Mouse (Mus musculus): Measurements from ENCODE around the gene Rhd.

Gene Rhd

GRCm38 (mm10) chr4:134856501-134856900, 7.8 kb upstream of the Rhd start:
- DNase-seq (ENCODE audit: inconsistent age in 2 of 2, low spot score in 1 of 2) = no peak

GRCm38 (mm10) chr4:134858494-134858893, 5.8 kb upstream of the Rhd start:
- no peak for DNase-seq (ENCODE audit: inconsistent age in 2 of 2, low spot score in 1 of 2)

DNA sequence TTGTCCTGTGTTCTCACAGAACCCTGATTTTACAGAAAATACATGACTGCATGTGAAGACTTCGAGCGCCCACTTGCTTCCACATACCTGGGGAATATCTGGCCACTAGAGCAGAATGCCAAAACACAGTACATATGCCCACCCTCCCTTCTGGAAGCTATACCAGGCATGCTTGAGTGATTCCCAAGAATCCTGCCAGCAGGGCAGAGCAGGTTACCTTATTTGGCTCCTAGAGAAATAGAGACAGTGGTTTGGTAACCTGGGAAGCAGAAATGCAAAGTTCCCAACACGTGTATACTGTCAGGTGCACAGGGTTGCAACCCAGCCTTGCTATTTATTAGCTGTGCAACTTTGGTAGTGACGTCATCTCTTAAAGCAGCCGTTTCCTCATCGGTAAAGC, 2.5 kb upstream of the Rhd start:
- DNase-seq (ENCODE audit: inconsistent age in 2 of 2, low spot score in 1 of 2) = no peak

- no peak for DNase-seq (ENCODE audit: inconsistent age in 2 of 2, low spot score in 1 of 2)
Measured at GRCm38 (mm10) chr4:134862996-134863395, 1.3 kb upstream of the Rhd start.

DNA sequence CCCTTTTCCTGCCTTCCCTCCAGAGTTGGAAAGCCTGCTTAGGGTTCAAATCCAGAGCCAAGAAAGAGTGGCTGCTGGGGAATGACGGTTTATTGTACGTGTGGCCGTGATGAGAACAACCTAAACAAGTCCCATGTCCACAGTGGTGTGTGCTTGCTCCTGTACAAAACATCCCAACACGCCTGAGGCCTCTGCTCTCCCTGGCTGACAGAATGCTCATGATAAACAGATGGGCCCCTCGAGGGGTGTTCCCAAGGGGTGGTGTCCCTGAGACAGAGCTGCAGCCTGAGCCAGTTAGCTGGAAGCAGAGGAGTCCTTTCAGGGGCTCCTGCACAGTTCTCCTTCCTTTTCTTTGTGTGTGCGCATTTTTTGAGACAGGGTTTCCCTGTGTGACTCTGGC, 1.0 kb downstream of the Rhd start:
- no peak for DNase-seq (ENCODE audit: inconsistent age in 2 of 2, low spot score in 1 of 2)

- DNase-seq (ENCODE audit: inconsistent age in 2 of 2, low spot score in 1 of 2) = no peak
Measured at GRCm38 (mm10) chr4:134865789-134866188, 1.5 kb downstream of the Rhd start.

GRCm38 (mm10) chr4:134867213-134867612, 2.9 kb downstream of the Rhd start:
- DNase-seq (ENCODE audit: inconsistent age in 2 of 2, low spot score in 1 of 2) = no peak

DNA sequence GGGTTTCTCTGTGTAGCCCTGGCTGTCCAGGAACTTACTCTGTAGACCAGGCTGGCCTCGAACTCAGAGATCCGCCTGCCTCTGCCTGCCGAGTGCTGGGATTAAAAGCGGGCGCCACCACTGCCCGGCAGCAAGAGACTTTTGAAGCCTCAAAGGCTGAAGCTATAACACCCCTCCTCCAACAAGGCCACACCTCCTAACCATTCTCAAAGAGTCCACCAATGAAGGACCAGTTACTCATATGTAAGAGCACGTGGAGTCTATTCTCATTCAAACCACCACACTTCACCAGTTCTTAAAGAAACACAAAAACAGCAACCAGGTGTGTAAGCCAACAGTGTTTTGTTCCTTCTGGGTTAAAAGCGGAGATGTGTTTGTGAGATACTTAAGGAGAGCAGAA, 3.3 kb downstream of the Rhd start:
- no peak for DNase-seq (ENCODE audit: inconsistent age in 2 of 2, low spot score in 1 of 2)

DNA sequence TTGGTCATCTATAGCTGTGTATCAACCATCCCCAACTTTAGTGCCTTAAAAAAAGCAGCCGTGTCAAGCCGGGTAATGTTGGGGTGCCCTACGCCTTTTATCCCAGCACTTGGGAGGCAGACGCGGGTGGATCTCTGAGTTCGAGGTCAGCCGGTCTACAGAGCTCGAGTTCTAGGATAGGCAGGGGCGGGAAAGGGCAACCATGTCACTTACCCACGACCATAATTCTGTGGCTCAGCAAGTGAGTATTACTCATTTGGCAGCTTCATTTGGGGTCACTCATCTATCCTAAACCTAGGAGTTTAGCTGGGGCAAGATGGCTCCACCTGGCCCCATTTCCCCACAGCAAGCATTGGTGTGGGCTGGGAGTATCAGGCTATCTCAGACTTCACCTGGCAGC, 3.7 kb downstream of the Rhd start:
- no peak for DNase-seq (ENCODE audit: inconsistent age in 2 of 2, low spot score in 1 of 2)

GRCm38 (mm10) chr4:134868490-134868889, 4.2 kb downstream of the Rhd start:
- DNase-seq (ENCODE audit: inconsistent age in 2 of 2, low spot score in 1 of 2) = no peak

- no peak for DNase-seq (ENCODE audit: inconsistent age in 2 of 2, low spot score in 1 of 2)
Measured at GRCm38 (mm10) chr4:134869068-134869730, 4.9 kb downstream of the Rhd start.

- DNase-seq (ENCODE audit: inconsistent age in 2 of 2, low spot score in 1 of 2) = no peak
Measured at GRCm38 (mm10) chr4:134869815-134870375, 5.6 kb downstream of the Rhd start.

- DNase-seq (ENCODE audit: inconsistent age in 2 of 2, low spot score in 1 of 2) = no peak
Measured at GRCm38 (mm10) chr4:134871477-134871876, 7.1 kb downstream of the Rhd start.

DNA sequence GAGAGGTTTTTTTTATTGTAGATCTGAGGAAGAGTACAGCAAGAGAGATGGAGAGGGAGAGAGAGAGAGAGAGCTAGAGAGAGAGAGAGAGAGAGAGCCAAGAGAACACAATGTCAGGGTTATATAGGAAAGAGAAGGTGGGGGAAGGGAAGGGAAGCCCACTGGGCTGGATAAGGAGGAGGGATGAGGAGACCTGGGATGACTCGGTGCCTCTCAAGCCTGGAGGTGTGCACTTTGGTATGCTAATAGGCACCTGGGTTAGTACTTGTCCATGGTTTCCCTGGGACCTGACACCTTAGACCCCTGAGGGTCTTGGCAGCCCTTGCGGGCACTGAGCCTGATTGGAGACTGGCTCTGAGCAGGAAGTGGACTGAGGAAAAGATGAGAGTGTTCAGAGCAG, 7.6 kb downstream of the Rhd start:
- no peak for DNase-seq (ENCODE audit: inconsistent age in 2 of 2, low spot score in 1 of 2)

- peak in 1 of 2 experiments; percentile 63 for DNase-seq (ENCODE audit: inconsistent age in 2 of 2, low spot score in 1 of 2)
Measured at GRCm38 (mm10) chr4:134876171-134876570, 11.8 kb downstream of the Rhd start.

DNA sequence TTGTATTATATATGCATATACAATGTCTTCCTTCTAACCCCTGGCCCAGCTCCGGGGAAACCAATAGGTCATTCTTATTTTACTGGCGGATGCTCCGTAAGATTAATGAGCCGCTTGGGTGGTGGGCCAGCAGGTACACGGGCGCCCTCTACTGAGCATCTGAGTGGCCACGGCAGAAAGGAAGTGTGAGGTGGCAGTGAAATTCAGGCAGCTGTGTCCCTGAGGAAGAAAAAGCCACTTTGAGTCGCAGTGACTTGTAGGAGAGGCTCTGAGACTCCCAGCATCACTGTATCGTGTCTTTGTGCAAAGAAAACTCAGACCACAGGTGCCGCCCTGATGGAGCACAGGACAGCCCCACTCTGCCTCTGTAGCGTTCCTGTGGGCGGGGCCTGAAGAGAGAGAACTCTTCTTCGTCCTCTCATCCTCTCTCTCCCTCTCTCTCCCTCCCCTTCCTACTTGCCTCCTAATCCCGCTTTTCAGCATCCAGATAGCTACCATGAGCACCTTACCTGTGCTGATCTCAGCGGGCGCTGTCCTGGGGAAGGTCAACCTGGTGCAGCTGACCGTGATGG, 15.2 kb downstream of the Rhd start:
- peak; percentile 73 to 91 for DNase-seq (ENCODE audit: inconsistent age in 2 of 2, low spot score in 1 of 2)

DNA sequence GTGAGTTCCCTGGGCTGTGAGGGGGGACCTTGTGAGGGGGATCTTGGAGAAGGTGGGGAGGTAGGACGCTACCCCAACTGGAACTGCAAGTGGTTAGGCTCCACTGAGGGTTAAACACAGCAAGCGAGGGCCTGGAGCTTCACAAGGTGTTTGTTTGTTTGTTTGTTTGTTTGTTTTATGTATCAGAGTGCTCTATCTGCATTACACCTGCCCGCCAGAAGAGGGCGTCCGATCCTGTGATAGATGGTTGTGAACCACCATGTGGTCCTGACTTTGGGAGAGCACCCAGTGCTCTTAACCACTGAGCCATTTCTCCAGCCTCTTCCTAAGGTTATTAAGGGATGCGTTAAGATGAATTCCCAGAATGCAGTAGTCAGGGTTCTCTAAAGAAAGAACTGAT, 15.7 kb downstream of the Rhd start:
- DNase-seq (ENCODE audit: inconsistent age in 2 of 2, low spot score in 1 of 2) = no peak

DNA sequence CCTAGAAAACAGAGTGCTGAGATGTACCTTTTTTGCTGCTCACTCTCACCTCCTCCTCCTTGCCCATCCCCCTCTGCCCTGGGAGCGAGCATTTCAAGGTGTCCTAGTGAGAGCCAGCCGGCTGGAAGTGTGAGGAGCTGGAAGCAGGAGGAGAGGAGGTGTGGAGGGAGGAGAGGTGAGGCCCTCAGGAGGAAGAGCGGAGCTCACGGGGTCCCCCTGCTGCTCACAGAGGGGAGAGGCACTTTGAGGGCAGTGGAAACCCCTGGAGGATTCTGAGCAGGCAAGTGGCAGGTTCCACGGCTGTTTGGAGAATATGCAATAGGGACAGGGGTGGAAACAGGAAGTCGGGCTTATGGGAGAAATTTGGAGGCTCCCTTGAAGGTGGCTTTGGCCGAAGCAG, 18.9 kb downstream of the Rhd start:
- DNase-seq (ENCODE audit: inconsistent age in 2 of 2, low spot score in 1 of 2) = peak; percentile 43 to 72

DNA sequence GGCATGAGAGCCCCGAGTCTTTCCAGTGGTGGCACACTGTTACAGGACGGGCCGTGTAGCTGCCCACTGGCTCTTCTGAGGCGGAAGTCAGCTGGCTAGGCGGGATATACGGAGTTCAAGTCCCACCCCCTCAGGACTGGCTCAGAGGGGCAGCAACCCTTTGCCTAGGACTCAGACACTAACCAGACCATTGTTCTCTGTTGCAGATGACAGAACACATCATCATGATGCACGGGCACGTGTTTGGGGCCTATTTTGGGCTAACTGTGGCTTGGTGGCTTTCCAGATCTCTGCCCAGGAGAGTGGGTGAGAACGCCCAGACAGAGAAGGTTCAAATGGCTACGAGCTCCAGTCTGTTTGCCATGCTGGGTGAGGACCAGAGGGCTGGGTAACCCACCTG, 19.5 kb downstream of the Rhd start:
- DNase-seq (ENCODE audit: inconsistent age in 2 of 2, low spot score in 1 of 2) = no peak

GRCm38 (mm10) chr4:134884364-134884763, 20.0 kb downstream of the Rhd start:
- no peak for DNase-seq (ENCODE audit: inconsistent age in 2 of 2, low spot score in 1 of 2)

- DNase-seq (ENCODE audit: inconsistent age in 2 of 2, low spot score in 1 of 2) = peak; percentile 65 to 86
Measured at GRCm38 (mm10) chr4:134892096-134892495, 27.8 kb downstream of the Rhd start.

DNA sequence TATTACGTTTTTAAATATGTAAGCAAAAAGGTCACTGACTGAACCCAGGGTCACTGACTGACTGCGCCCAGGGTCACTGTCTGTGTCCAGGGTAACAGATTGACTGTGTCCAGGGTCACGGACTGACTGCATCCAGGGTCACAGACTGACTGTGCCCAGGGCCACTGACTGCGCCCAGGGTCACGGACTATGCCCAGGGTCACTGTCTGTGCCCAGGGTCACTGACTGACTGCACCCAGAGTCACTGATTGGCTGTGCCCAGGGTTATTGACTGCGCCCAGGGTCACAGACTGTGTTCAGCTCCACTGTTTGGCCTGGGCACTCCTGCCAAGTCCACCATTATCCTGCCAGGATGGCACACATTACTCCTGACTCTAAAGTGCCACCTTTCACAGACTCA, 32.9 kb downstream of the Rhd start:
- DNase-seq (ENCODE audit: inconsistent age in 2 of 2, low spot score in 1 of 2) = peak; percentile 75 to 93

GRCm38 (mm10) chr4:134901126-134901525, 36.8 kb downstream of the Rhd start:
- DNase-seq (ENCODE audit: inconsistent age in 2 of 2, low spot score in 1 of 2) = no peak

Measured in adrenal gland, adult (tissue).